Mouse (Mus musculus): ENCODE measurements around the gene Polg2. TPM values are rescaled to one million over a fixed set of nuclear protein-coding genes. Genes with fewer than 3 reads are reported as not detected.
"Not testable (repeated sequence)": the region's sequence is repeated elsewhere in the genome, so short reads cannot be mapped to it uniquely, and the experiment has no call there.

The Polg2 gene
- polyA plus RNA-seq, 1 experiment from 2014 or later, result 9.9 TPM

DNA sequence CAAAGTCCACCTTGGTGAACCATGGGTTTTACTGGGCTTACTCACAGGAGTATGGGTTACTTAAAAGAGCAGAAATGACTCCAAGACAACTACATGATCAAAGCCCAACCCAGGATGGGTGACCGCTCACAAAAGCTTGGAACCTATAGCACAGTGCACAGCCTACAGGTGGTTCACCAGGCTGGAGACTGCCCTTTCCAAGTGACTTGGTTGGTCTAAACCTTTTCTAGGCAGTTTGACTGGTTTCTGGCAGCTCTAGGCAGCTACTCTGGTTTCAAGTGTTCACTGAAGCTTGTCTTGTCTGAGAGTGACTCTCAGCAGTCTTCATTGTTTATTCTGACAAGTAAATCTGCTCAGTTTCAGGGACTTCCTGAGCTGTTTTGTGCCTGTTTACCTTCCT, 49.7 kb downstream of the Polg2 start:
- Histone ChIP-seq H3K36me3 (no peaks in the 10 kb centered on the region), H3K27ac (replicated peaks) (no peak overlapping the region), H3K27me3 (no peaks in the 10 kb centered on the region), H3K4me1 (replicated peaks) (peaks cover 15% of the 10 kb centered on the region), H3K4me2 (no peak overlapping the region), H3K9ac (no peak overlapping the region), H3K4me3 (no peak overlapping the region), H3K9me3 (no peaks in the 10 kb centered on the region)
- ATAC-seq (ENCODE audit: low read depth), result no peak
- WGBS, result 100% methylated on average over 1 of the region's 1 CpGs

- 86% methylated on average over 10 of the region's 10 CpGs for WGBS
- ATAC-seq (ENCODE audit: low read depth), result no peak
- no peaks in the 10 kb centered on the region for H3K36me3 ChIP-seq
Observed at GRCm38 (mm10) chr11:106728402-106729366, 50.7 kb downstream of the Polg2 start.

DNA sequence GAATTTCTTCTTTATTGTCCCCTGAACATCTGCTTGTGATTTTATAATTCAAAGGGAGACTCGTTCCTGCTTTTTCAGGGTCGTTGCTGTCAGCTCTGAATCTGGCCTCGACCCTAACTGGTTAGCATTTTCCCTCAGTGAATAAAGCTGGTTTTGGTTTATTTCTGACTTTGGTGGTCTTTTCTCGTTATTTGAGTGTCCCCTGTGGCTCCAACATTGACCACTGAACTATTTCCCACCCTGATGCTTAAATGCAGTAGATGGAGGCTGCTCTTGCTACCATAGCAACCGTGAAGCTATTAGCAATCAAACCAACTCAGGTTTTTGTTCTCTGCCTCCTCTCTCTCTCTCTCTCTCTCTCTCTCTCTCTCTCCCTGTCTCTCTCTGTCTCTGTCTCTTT, 51.4 kb downstream of the Polg2 start:
- Histone ChIP-seq H3K9me3 (no peaks in the 10 kb centered on the region), H3K36me3 (no peaks in the 10 kb centered on the region), H3K4me2 (no peak overlapping the region), H3K27me3 (no peaks in the 10 kb centered on the region), H3K4me1 (replicated peaks) (peaks cover 18% of the 10 kb centered on the region), H3K4me3 (no peak overlapping the region), H3K9ac (no peak overlapping the region), H3K27ac (replicated peaks) (no peak overlapping the region)
- no peak for ATAC-seq (ENCODE audit: low read depth)
- 32% methylated on average over 5 of the region's 5 CpGs for WGBS

More at GRCm38 (mm10) chr11:106728402-106729366, 50.7 kb downstream of the Polg2 start:
- Histone ChIP-seq H3K4me2 (no peak overlapping the region), H3K4me1 (replicated peaks) (peaks cover 15% of the 10 kb centered on the region), H3K4me3 (no peak overlapping the region), H3K9me3 (no peaks in the 10 kb centered on the region), H3K27ac (replicated peaks) (no peak overlapping the region), H3K9ac (no peak overlapping the region), H3K27me3 (no peaks in the 10 kb centered on the region)

DNA sequence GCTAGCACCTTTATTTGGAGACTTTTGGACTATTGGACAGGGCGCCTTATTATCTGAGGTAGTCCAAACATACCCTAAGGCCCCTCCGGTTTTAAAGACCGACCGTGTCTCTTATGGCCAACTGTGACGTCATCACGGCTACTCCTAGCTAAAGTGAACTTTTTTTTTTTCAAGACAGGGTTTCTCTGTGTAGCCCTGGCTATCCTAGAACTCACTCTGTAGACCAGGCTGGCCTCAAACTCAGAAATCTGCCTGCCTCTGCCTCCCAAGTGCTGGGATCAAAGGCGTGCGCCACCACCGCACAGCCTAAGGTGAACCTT, 54.5 kb downstream of the Polg2 start:
- not testable (repeated sequence) for H3K9me3 ChIP-seq; H3K4me3 ChIP-seq; H3K27ac ChIP-seq (replicated peaks); H3K4me2 ChIP-seq; H3K27me3 ChIP-seq; H3K9ac ChIP-seq; H3K36me3 ChIP-seq; ATAC-seq (ENCODE audit: low read depth)
- 94% methylated on average over 9 of the region's 9 CpGs for WGBS
- peaks cover 21% of the 10 kb centered on the region for H3K4me1 ChIP-seq (replicated peaks)

GRCm38 (mm10) chr11:106724176-106724915, 55.0 kb downstream of the Polg2 start:
- H3K4me3 ChIP-seq, result no peak overlapping the region
- H3K9ac ChIP-seq, result no peak overlapping the region
- no peak for ATAC-seq (ENCODE audit: low read depth)
- H3K27me3 ChIP-seq, result no peaks in the 10 kb centered on the region
- H3K4me2 ChIP-seq, result no peak overlapping the region
- no peaks in the 10 kb centered on the region for H3K36me3 ChIP-seq
- 88% methylated on average over 10 of the region's 10 CpGs for WGBS
- H3K9me3 ChIP-seq, result no peaks in the 10 kb centered on the region
- H3K27ac ChIP-seq (replicated peaks), result no peak overlapping the region
- H3K4me1 ChIP-seq (replicated peaks), result peaks cover 21% of the 10 kb centered on the region

DNA sequence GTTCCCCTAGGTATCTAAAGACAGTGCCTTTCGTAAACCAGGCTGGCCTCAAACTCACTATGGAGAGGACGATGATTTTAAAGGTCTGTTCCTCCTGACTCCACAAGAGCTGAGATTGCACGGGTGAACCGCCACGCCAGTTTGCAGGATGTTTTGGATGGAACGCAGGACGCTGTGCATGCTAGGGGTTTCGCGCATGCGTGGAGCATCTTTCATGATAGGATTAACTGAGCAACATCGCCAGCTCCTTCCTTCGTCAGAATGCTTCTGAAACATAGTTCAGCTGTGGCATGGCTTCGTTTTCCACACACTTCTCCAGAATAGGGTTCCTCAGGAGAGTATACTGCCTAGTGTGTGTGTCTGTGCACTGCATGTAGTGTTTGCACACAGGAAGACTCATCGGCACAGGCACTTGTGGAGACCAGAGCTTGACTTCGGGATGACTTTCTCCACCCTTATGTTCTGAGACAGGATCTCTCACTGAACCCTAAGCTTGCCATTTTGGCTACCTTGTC, 55.7 kb downstream of the Polg2 start:
- 78% methylated on average over 15 of the region's 15 CpGs for WGBS
- Histone ChIP-seq H3K9me3 (no peaks in the 10 kb centered on the region), H3K4me1 (replicated peaks) (peaks cover 19% of the 10 kb centered on the region), H3K4me2 (0 out of 2 replicates have a peak overlapping the region, but pooled peaks have one; percentile 6), H3K9ac (no peak overlapping the region), H3K27ac (replicated peaks) (no peak overlapping the region), H3K27me3 (no peaks in the 10 kb centered on the region), H3K36me3 (no peaks in the 10 kb centered on the region), H3K4me3 (no peak overlapping the region)
- ATAC-seq (ENCODE audit: low read depth), result no peak

DNA sequence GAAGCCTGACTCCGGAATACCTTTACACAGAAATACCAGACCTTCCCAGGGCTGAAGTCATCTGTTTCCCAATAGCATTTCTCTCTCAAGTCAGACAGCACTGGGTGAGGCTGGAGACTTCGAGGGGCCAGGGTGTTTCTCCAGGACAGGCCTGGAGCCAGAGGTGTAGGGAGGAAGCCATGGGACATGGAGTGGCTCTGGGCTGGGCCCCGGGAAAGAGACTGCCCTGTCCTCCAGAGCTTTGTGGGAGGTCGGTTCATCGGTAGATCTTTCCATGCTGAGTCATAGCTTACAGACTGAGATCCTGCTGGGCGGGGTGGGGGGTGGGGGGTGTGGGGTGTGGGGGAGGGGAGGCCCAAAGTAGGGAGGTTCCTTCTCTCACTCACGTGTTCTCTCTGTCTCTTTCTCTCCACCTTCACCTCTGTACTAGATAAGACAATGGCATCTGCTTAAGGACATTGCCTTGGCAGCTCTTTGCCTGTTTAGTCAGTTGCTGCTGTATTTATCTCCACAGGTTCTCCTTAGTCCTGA, 56.4 kb downstream of the Polg2 start:
- Histone ChIP-seq H3K4me3 (no peak overlapping the region), H3K4me2 (no peak overlapping the region), H3K4me1 (replicated peaks) (peaks cover 12% of the 10 kb centered on the region), H3K36me3 (no peaks in the 10 kb centered on the region), H3K9ac (no peak overlapping the region), H3K9me3 (no peaks in the 10 kb centered on the region), H3K27me3 (no peaks in the 10 kb centered on the region), H3K27ac (replicated peaks) (no peak overlapping the region)
- WGBS, result 4% methylated on average over 6 of the region's 7 CpGs
- peak; percentile 47; the same call in 1 of the 2 replicates for ATAC-seq (ENCODE audit: low read depth)

DNA sequence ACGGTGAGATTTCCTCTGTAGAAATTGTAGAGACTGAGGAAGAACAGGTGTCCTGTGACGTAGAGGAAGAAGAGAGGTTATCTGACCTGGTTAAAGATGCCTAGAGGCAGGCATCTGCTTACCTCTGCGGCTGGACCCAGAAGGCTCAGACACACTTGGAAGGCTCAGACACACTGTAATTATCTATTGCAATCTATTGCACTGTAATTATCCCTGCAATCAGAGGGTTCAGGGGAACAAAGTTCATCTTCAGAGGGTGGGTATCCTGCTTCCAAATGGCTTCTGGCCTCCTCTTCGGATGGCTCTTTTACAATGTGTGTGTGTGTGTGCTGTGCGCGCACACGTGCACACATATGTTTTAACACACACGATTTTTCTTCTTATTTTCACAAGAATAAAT, 59.0 kb downstream of the Polg2 start:
- ATAC-seq (ENCODE audit: low read depth), result no peak
- 88% methylated on average over 8 of the region's 8 CpGs for WGBS

More for the DNA sequence above, 59.0 kb downstream of the Polg2 start:
- no peaks in the 10 kb centered on the region for H3K9me3 ChIP-seq
- H3K4me3 ChIP-seq, result no peak overlapping the region
- H3K4me2 ChIP-seq, result no peak overlapping the region
- H3K27ac ChIP-seq (replicated peaks), result no peak overlapping the region
- no peaks in the 10 kb centered on the region for H3K36me3 ChIP-seq
- no peaks in the 10 kb centered on the region for H3K27me3 ChIP-seq
- peaks cover 6% of the 10 kb centered on the region; the same call in 1 of the 2 replicates for H3K4me1 ChIP-seq (replicated peaks)
- no peak overlapping the region for H3K9ac ChIP-seq

Small RNA genes within 50 kb of the gene (microRNA-seq; reads per million reads assigned to microRNA genes)
- gene Gm25994 (not detected), gene Mir3064 (8.3 reads per million, percentile 25 among the genes with 10 or more reads in this experiment)

Other genes with a start within 250 kb of the Polg2 start
- gene Tex2, start 166.1 kb downstream of the Polg2 start, polyA plus RNA-seq (2015; fragmentation: Nextera tagmentation; extraction: Ambion mirVana), result 24.0 and 27.3 TPM in 2 replicates
- 20.6 and 26.8 TPM in 2 replicates for gene Pecam1, start 28.9 kb downstream of the Polg2 start, polyA plus RNA-seq (2015; fragmentation: Nextera tagmentation; extraction: Ambion mirVana)
- gene Milr1, start 28.3 kb downstream of the Polg2 start, polyA plus RNA-seq (2015; fragmentation: Nextera tagmentation; extraction: Ambion mirVana), result 1.3 and 1.5 TPM in 2 replicates
- 386 and 441 TPM in 2 replicates for gene Ddx5, start 9.6 kb upstream of the Polg2 start, polyA plus RNA-seq (2015; fragmentation: Nextera tagmentation; extraction: Ambion mirVana)
- gene Cep95, start 9.7 kb upstream of the Polg2 start, polyA plus RNA-seq (2015; fragmentation: Nextera tagmentation; extraction: Ambion mirVana), result 18.4 and 19.9 TPM in 2 replicates
- 14.1 and 15.1 TPM in 2 replicates for gene Smurf2, start 141.2 kb upstream of the Polg2 start, polyA plus RNA-seq (2015; fragmentation: Nextera tagmentation; extraction: Ambion mirVana)
- gene Kpna2, start 220.0 kb upstream of the Polg2 start, polyA plus RNA-seq (2015; fragmentation: Nextera tagmentation; extraction: Ambion mirVana), result 165 and 181 TPM in 2 replicates
- 6.6 TPM in 2 replicates for gene 1810010H24Rik, start 246.1 kb upstream of the Polg2 start, polyA plus RNA-seq (2015; fragmentation: Nextera tagmentation; extraction: Ambion mirVana)